Mouse (Mus musculus) spleen, postnatal 36 days (tissue): Measurements from ENCODE around the gene Lgalsl.

Source experiments
- DNase-seq, 2 experiments: peaks; one replicate each; pipeline ENCODE4 v3.0.0; 2022; ENCODE audit warnings: low spot score in 2 of 2, mixed read lengths in 1 of 2

Gene Lgalsl

DNA sequence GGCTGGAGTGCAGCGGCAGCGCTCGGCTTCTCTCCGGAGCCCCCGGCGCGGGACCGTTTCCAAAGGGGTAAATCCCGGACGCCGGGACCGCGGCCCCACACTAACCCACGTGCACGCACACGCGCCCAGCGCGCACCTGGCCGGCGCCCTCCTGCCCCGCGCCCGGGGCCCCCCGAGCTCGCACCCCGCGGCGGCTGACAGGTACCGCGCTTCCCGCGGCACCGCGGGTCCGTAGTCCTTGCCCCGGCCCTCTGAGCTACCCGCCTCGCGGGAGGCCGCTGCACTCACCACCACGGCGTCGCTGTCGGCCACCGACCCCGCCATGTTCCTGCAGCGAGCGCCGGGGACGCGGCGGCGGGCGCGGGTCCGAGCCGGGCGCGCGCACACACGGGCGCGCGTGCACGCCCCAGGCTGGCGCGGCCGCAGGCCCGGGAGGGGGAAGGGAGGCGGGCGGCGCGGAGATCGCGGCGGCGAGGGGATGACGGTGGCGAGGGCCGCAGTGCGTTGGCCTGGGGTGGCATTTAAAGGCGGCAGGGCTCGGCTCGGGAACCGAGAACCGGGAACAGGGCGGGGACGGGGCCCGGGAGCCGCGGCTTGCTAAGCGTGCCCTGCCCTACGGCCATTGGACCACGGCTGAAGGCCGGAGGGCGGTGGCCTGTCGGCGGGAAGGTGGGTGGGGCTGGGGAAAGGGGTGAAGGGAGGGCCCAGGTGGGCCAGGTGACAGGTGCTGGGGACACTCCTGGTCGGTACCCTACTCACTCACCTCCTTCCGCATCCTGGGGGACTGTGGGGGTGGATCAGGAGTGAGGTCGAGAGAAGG, at the start of gene Lgalsl:
Lgalsl (minus strand) TSS at position 371 of the 820 bp plus-strand sequence.
- peak; percentile 48 to 51 for DNase-seq

DNA sequence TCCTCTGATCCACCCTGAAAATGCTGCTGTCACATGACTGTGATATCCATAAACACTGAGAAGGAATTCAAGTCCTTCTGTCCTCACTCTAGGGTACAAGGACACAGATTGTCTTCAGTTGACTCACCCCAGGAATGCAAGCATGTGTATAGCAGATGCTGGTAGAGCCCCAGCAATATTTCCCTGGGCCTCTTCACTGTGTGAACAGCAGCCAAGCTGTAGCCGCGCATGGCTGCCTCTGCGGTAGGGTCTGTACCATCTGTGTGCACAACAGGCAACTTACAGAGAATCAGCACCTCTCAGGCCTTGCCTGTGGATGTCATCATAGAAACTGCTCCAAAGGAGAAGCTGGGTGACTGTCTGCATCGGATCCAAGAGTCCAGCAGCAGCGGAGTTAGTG, 47.8 kb upstream of the Lgalsl start:
- no peak for DNase-seq

- DNase-seq: no peak
Measured at GRCm38 (mm10) chr11:20877578-20878096, 46.8 kb upstream of the Lgalsl start.

DNA sequence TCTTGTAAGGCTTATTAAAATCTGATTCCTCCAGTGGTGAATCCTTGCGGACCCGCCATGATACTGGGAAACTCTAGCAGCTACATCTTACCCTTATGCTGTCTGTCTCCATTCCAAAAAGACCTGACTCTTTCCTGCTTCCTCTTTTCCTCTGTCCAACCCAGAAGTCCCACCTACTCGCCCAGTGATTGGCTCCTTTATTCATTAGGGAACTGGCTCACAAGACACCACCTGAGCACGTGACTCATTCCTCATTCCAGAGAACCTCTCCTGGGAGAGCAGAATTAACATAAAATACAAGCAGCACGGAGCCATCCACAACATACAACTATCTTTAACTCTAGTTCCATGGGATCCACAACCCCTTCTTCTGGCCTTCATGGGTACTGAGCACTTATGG, 42.5 kb upstream of the Lgalsl start:
- DNase-seq: no peak

- no peak for DNase-seq
Measured at GRCm38 (mm10) chr11:20872911-20873310, 42.1 kb upstream of the Lgalsl start.

DNA sequence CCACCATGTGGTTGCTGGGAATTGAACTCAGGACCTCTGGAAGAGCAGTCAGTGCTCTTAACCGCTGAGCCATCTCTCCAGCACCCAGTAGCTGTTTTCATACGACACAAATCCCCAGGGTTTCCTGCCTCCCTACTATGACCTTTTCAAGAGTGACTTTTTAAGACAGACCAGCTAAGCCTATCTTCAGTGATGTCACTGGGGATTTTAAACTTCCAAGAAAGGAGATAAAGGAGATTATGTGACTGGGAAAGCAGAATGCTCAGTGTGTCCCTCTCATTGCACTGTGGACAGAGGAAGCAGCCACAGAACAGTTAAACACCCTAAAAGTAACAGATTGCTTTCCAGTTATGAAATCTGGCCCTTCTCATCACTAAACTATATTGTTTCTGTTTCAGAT, 41.6 kb upstream of the Lgalsl start:
- DNase-seq: no peak

DNA sequence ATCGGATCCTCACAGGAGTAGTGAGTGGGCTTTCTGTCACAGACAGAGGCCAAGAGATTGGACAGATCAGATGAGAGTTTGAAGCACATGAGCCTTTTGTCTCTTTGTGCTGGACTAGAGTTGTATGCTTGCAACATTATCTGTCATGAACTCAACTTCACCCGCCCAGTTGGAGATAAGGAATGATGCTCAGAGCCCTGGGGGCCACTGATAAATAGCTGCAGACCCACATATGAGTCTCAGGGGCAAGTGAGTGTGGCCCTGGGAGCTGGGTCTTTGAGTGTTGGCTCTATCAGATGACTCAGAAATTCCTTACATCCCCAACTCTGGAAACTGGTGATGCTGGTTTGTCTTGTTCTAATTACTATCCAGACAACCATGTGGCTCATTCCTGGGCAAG, 39.1 kb upstream of the Lgalsl start:
- DNase-seq: no peak

DNA sequence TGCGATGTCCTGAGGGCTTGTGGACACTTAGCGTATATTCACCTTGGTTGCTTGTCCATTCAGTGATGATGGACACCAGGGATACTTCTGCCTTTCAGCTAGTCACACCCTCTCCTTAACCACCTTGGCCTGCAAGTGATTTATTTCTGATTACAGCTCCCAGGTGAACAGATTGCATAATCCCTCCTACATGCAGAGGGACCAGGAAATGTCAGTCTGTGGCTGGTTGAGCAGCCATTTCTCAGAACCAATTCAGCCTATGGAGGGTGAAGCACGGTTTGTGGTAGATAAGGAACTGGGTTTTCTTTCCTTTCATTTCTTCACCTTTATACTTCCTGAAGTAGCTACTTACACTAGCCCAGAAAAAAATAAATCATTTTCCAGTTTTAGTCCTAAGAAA, 34.6 kb upstream of the Lgalsl start:
- no peak for DNase-seq

DNA sequence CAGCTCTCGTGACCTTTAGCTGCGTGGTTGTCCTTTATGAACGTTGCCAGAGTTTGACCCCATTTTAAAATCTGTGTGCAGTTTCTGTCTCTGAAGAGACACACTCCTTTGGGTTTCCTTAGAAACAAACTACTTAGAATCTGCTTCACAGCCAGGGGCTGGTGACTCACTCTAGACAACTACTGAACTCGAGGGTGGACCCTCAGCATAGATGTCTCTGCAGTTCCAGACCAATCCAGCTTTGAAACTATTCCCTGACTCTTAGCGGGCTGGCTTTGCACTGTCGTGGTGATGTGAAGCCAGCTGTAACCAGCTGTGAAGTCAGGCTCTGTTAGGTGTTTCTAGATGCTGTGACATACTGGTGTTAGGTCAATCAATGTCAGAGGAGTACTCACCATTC, 33.8 kb upstream of the Lgalsl start:
- no peak for DNase-seq

DNA sequence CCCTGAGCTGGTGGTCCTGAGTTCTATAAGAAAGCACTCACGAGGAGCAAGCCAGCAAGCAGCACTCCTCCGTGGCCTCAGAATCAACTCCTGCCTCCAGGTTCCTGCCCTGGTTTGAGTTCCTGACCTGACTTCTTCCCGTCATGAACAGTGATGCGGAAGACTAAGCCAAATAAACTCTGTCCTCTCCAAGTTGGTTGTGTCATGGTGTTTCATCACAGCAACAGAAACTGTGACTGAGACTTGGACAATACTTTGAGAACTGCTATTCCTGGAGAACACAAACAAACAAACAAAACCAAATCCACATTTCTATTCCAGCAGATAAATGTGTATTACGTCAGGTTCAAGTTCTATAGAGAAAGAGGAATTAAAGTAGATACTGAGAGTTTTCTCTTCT, 31.2 kb upstream of the Lgalsl start:
- DNase-seq: no peak

GRCm38 (mm10) chr11:20860351-20860750, 29.5 kb upstream of the Lgalsl start:
- no peak for DNase-seq

- no peak for DNase-seq
Measured at GRCm38 (mm10) chr11:20859858-20860257, 29.0 kb upstream of the Lgalsl start.

- peak; percentile 6 to 10 for DNase-seq
Measured at GRCm38 (mm10) chr11:20858921-20859668, 28.2 kb upstream of the Lgalsl start.

GRCm38 (mm10) chr11:20857921-20858320, 27.1 kb upstream of the Lgalsl start:
- DNase-seq: no peak

DNA sequence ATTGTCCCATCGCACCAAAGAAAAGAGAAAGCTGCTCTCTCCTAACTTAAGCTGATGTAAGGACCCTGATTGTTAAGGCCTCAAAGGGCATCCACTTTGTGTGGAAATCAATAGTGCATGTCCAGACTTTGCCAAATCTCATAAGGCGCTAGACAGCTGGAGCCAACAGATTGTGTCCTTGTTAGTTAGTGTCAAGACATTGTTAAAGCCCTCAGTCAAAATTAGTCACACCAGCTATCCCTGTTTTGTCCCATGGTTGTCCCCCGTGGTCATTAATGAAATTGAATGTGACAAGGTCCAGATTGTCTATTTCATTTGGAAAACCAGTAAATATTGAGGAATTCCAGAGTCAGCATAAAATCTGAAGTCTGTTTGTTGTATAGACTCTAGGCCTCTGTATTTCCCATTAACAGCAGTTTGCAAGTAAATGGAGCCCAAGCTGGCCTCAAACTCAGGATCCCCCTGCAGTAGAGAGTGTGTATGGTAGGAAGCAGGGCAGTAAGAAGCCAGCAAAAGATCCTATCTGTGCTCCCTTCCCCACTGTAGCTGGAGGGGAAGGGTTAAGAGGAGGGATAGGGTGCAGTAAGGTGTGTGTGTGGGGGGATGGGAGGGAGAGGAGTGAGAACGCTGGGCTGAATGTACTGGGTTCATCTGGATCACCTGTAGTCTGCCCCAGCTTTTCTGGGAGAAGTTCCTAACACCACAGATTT, 23.3 kb upstream of the Lgalsl start:
- DNase-seq: no peak

DNA sequence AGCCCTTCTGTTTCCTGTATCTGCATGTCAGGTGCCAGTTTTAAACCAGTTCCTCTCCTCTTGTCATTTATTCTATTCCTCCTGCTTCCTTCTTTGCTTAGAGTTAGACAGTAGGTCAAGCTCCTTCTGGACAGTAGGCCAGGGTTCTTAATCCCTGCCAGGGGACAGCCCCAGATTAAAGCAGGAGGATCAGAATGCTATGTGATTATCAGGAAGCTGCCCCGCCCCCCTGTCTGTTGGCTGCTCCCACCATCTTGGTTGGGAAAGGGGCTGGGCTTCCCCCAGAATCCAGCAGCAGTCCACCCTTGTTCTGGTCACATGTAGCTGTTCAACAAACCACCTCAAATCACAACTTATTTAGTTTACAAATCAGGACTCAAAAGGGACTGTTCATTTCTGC, 19.3 kb upstream of the Lgalsl start:
- DNase-seq: no peak

DNA sequence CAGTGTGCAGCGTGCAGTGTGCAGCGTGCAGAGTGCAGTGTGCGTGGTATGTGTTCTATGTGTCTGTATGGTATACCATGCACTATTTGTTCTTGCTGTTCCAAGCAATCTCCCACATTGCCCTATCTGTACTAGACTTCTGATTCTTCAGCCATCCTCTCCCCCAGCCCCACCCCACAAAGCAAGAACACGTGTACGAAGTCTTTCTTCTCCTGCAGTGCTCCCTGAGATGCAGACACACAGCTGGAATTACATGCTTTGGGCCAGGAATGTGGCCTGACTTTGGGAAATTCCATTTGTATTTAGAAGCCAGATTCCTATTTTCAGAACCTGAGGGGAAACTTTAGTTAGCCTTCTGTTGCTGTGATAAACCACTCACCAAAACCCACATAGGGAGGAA, 18.5 kb upstream of the Lgalsl start:
- DNase-seq: no peak

DNA sequence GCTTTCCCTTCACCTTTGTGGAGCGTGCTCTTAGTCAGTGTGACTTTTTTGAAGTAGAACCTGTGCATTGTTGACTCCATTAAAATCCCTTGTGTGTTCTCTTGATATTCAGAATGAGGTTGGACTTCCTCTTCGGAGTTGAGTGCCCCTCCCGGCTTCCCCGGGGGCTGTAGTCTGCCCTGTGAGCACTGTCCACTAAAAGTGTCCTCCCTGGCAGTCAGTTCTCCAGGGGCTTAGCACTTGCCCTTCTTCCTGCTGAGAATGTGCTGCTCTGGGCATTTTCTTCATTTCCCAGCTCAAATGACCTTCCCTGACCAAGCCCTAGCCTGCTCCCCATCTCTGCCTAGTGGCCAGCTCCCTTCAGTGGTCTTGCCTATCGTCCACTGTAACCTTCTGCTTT, 6.5 kb upstream of the Lgalsl start:
- no peak for DNase-seq

- no peak for DNase-seq
Measured at GRCm38 (mm10) chr11:20831600-20832137, 813 bp upstream of the Lgalsl start.

- no peak for DNase-seq
Measured at GRCm38 (mm10) chr11:20829993-20830685, 717 bp downstream of the Lgalsl start.

DNA sequence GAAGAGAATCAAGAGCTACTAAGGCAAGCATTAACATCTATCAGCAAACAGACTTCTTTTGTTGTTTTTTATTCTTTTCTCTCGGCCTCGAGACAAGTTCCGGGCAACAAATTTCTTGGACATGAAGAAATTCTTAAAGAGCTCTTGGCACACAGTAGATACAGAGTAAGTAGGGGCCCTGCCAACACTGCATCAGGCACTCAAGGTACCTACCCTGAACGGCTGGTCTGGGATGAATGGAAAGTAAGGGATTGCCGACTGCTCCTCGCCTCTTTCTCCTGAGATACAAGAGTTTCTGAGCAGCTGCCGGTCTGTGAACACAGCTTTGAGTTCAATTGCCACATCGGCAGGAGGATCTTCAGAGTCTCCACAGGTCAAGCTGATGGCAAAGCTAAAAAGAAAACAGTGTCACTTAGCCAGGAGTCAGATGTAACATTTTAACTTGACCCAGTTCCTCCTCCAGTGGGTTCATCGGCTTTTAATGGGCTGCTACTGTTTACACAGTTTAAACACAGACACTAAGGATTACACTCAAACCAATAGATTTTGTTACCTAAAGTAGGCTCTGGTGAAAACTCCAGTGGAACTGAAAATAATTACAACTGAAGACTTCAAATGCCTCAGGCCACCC, 1.7 kb downstream of the Lgalsl start:
- no peak for DNase-seq
